Mouse (Mus musculus) lung, embryonic 14.5 days (tissue): ENCODE measurements around the gene Mki67. TPM values are rescaled to one million over a fixed set of nuclear protein-coding genes. Genes with fewer than 3 reads are reported as not detected.

ENCODE experiments used
- ATAC-seq: fragments of 200-750 bp; cut with Nextera tagmentation; 2 replicates; pipeline ENCODE4 v1.8.0; 2017; ENCODE audit warnings: mild to moderate bottlenecking, moderate TSS enrichment, moderate library complexity; ENCODE audit not compliant: insufficient read depth
- DNase-seq: peaks from one replicate; pipeline ENCODE4 v3.0.0-alpha.2; 2015
- H3K27ac ChIP-seq: fragments of 300-500 bp; sonication (generic); 2 replicates; pipeline ENCODE4 v1.5.1; 2014; ENCODE audit warnings: low read depth, mild to moderate bottlenecking, moderate library complexity
- H3K27me3 ChIP-seq: fragments of 300-500 bp; sonication (generic); 2 replicates; pipeline ENCODE4 v1.6.1; 2014; ENCODE audit warnings: low read length, control low read depth; ENCODE audit not compliant: insufficient read depth
- H3K36me3 ChIP-seq: fragments of 300-500 bp; sonication (generic); 2 replicates; pipeline ENCODE4 v1.6.1; 2014; ENCODE audit warnings: control low read depth; ENCODE audit not compliant: insufficient read depth
- H3K4me1 ChIP-seq: fragments of 300-500 bp; sonication (generic); 2 replicates; pipeline ENCODE4 v1.6.1; 2014; ENCODE audit warnings: antibody characterized with exemption, control low read depth; ENCODE audit not compliant: insufficient read depth
- H3K4me2 ChIP-seq: fragments of 300-500 bp; sonication (generic); 2 replicates; pipeline ENCODE4 v1.6.1; 2014; ENCODE audit warnings: mild to moderate bottlenecking
- H3K4me3 ChIP-seq: fragments of 300-500 bp; sonication (generic); 2 replicates; pipeline ENCODE4 v1.5.1; 2014; ENCODE audit warnings: low read depth, low read length
- H3K9ac ChIP-seq: fragments of 300-500 bp; sonication (generic); 2 replicates; pipeline ENCODE4 v1.6.1; 2014
- H3K9me3 ChIP-seq: fragments of 300-500 bp; sonication (generic); 2 replicates; pipeline ENCODE4 v1.6.1; 2016; ENCODE audit warnings: low read depth, low read length, control low read depth
- CTCF ChIP-seq: IDR thresholded peaks from 2 replicates; pipeline ENCODE4 v1.5.1; 2016; ENCODE audit warnings: antibody characterized with exemption, low read depth
- WGBS: fragments of 180-500 bp; shearing (Covaris S2); extraction: QIAGEN DNeasy Blood & Tissue Kit; methylation state at CpG from one replicate; pipeline ENCODE4 v1.1.7; 2014; 5-methylcytosine and 5-hydroxymethylcytosine counted together
- polyA plus RNA-seq: library from polyadenylated mRNA; unstranded; fragments of >200 nt; fragmentation: Nextera tagmentation; extraction: Ambion mirVana; gene quantifications from 2 replicates; pipeline ENCODE4 v1.2.1, GENCODE M21; 2014

Mki67 gene
- 80.7 and 81.1 TPM in 2 replicates for polyA plus RNA-seq

DNA sequence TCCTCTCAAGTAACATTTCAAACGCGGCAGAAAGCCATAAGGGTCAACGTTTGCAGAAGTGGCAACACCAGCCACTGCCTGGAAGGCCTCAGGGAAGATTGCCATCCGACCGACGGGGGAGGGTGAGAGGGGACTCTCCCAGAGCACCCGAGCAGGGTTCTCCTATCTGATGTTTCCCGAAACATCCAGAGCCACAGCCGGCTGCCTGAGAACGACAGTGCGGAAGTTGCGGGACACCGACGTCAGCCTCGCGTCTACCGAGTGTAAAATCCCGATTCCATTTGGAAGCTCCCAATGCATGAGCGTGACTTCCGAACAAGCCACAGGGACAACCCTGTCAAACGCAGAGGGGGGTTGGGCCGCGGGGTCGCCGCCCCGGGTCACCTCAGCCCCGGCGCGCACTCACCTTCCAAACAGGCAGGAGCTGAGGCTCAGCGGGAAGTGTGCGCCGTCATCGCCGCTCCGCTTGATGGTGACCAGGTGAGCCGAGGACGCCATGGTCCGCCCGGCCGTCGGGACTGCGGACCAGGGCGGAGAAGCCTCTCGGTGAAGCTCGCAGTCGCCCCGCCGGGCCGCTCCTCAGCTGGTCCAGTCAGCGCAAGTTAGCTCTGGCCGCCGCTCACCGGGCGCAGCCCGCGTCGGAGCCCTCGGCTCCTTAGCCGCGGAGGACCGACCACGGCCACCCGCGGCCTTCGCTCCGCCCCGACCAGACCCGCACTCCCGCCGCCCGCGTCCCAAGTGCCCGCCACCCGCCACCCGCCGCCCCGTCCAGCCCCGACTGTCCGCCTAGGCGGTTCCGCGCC lies at the start of gene Mki67:
TSS of gene Mki67 (minus strand) at position 720 of the 803 bp plus-strand sequence.
- peak; percentile 61 for DNase-seq
- peak; percentile 35 for ATAC-seq

DNA sequence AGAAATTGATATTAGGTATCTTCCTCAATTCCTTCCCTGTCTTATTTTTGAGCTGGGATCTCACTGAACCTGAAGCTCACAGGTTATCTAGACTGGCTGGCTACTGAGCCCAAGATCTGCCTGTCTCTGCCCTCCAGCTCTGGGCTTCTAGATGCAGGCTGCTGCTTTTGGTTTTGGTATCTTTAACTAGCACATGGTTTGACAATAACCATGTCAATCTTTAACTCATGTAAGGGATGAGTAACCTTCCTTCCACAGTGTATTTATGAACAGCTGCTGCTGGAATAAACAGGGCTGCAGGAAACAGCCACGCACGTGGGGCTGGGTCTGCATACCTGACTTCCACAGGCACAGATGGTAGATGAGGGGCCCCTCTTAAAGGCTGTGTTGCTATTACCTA lies 47.1 kb upstream of the Mki67 start:
- TF ChIP-seq CTCF = no peak
- Histone ChIP-seq H3K27me3 (no peaks in the 10 kb centered on the region), H3K4me2 (no peak overlapping the region), H3K4me3 (no peak overlapping the region), H3K4me1 (no peaks in the 10 kb centered on the region), H3K9ac (no peak overlapping the region), H3K36me3 (no peaks in the 10 kb centered on the region), H3K27ac (no peak overlapping the region), H3K9me3 (no peaks in the 10 kb centered on the region)
- no peak for DNase-seq
- WGBS = 49% methylated on average over 2 of the region's 2 CpGs
- ATAC-seq = no peak

More for the DNA sequence above, at the start of gene Mki67:
- H3K4me1 ChIP-seq = peaks cover 6% of the 10 kb centered on the region; the same call in 1 of the 2 replicates
- no peaks in the 10 kb centered on the region for H3K27me3 ChIP-seq
- H3K9ac ChIP-seq = peak within 1 kb of the TSS; percentile 97
- peak within 1 kb of the TSS; percentile 91 for H3K27ac ChIP-seq
- TF ChIP-seq CTCF = no peak
- peak within 1 kb of the TSS; percentile 83 for H3K4me2 ChIP-seq
- peaks cover 11% of the 10 kb centered on the region for H3K36me3 ChIP-seq
- under 1% methylated on average over 82 of the region's 82 CpGs for WGBS
- no peaks in the 10 kb centered on the region for H3K9me3 ChIP-seq
- H3K4me3 ChIP-seq = peak within 1 kb of the TSS; percentile 94

DNA sequence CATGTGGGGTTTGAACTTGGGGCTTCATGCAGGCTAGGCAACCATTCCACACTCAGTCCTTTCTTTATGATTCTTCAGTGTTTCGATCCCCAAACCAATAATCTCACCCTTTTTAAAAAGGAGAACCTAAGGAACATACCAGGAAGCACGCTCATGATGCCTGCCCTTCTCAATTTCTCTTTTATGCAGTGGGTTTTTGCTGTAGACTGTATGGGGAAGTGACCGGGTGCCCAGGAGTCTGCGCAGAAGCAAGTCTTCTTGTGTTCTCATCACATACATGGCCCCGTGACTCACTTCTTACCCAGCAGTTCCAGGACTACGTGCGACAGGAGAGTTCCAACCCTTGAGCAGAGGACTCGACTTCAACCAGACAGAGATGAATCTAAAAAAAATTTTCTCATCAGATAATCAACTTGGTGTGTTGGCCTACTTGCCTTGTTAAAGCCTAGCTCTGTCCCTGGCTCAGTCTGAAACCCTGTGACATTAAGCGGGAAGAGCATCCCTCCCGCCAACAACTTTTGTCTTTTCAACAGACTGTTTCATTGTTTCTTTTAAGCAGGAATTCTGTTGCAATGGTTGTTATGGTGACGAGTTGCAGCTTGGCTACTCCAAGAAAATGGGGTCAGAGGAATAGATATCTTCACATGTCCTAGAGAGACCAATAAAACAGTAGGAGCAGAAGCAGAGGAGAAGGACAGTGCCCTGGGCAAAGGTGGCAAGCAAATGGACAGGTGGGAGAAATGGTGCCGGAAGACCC lies 42.8 kb upstream of the Mki67 start:
- no peaks in the 10 kb centered on the region for H3K9me3 ChIP-seq
- peak; percentile 37 for DNase-seq
- H3K9ac ChIP-seq = no peak overlapping the region
- H3K4me1 ChIP-seq = no peaks in the 10 kb centered on the region
- no peak overlapping the region for H3K4me3 ChIP-seq
- H3K27me3 ChIP-seq = no peaks in the 10 kb centered on the region
- no peak for TF ChIP-seq CTCF
- H3K4me2 ChIP-seq = no peak overlapping the region
- WGBS = 83% methylated on average over 12 of the region's 12 CpGs
- ATAC-seq = no peak
- H3K27ac ChIP-seq = no peak overlapping the region
- H3K36me3 ChIP-seq = no peaks in the 10 kb centered on the region

DNA sequence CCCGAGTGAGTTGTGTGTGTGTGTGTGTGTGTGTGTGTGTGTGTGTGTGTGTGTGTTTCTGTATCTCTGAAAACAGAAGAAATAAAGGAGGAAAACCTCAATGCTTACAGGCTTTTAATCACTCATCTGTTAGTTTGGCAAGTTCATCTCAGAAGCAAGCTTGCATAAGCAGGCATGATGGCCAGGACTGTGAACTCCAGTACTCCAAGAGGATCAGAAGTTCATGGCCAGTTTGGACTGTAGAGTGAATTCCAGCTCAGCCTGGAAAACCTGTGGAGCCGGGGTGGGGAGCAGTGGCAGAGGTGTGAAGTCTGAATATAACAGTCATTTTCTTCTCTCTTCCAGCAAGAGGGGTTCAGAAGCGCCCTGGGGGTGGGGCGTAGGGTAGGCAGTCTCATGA lies 42.0 kb upstream of the Mki67 start:
- H3K27me3 ChIP-seq = no peaks in the 10 kb centered on the region
- DNase-seq (no peak), ATAC-seq (no peak)
- H3K4me3 ChIP-seq = no peak overlapping the region
- TF ChIP-seq CTCF = no peak
- H3K9ac ChIP-seq = no peak overlapping the region
- H3K27ac ChIP-seq = no peak overlapping the region
- no peaks in the 10 kb centered on the region for H3K4me1 ChIP-seq
- H3K9me3 ChIP-seq = no peaks in the 10 kb centered on the region
- H3K36me3 ChIP-seq = no peaks in the 10 kb centered on the region
- WGBS = 55% methylated on average over 4 of the region's 4 CpGs
- H3K4me2 ChIP-seq = no peak overlapping the region

DNA sequence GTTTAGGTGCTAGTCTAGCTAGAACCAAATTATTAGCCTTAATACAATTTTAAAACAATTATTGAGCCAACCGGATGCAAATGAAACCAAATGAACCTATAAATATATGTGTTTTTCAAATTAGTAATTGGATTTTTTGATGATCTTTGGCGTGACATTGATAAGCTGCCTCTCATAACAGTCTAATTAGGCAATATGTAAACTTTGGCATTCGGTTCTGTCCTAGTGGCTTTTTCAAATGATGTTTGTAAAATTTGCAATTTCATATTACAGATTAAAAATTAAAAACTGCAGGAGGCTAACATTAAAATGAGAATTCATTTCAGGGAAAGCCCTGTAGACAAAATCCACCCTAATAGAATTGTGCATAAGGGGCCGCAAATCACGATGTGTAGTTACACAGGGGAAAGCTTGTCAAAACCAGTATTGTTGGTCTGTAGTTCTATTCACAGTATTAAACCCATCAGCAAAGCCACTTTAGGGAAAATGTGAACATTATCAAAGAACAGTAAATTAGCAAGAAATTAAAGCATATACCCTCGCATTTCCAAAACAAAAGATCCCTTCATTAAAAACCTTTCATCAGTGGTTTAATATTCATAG lies 40.9 kb upstream of the Mki67 start:
- TF ChIP-seq CTCF = no peak
- ATAC-seq (no peak), DNase-seq (no peak)
- no peak overlapping the region for H3K27ac ChIP-seq
- no peaks in the 10 kb centered on the region for H3K36me3 ChIP-seq
- H3K9me3 ChIP-seq = no peaks in the 10 kb centered on the region
- H3K9ac ChIP-seq = no peak overlapping the region
- no peaks in the 10 kb centered on the region for H3K4me1 ChIP-seq
- H3K4me3 ChIP-seq = no peak overlapping the region
- no peak overlapping the region for H3K4me2 ChIP-seq
- WGBS = 84% methylated on average over 6 of the region's 6 CpGs
- H3K27me3 ChIP-seq = no peaks in the 10 kb centered on the region

DNA sequence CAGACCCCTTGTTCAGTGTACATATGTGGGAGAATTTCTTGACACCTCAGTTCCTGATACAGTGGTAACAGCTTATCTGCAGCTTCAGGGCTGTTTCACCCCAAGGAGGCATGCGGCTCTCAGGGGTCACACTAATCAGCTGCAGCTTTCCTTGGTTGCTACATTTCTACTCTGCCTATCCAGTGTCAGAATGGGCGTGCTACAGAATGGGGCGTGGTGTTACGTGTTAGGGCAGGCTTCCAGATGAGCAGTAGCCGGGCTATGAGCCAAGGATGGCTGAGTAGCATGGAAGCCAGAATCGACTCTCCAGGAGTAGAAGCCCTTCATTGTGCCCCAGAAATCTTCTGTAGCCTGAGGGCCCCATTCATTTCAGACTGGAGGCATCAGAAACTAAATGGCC lies 32.8 kb upstream of the Mki67 start:
- Histone ChIP-seq H3K9me3 (no peaks in the 10 kb centered on the region), H3K27me3 (no peaks in the 10 kb centered on the region), H3K4me1 (peaks cover 7% of the 10 kb centered on the region; the same call in 1 of the 2 replicates), H3K4me2 (no peak overlapping the region), H3K4me3 (no peak overlapping the region), H3K27ac (no peak overlapping the region), H3K9ac (no peak overlapping the region), H3K36me3 (no peaks in the 10 kb centered on the region)
- 24% methylated on average over 6 of the region's 6 CpGs for WGBS
- DNase-seq = peak; percentile 95
- no peak for TF ChIP-seq CTCF
- peak; percentile 84 for ATAC-seq

DNA sequence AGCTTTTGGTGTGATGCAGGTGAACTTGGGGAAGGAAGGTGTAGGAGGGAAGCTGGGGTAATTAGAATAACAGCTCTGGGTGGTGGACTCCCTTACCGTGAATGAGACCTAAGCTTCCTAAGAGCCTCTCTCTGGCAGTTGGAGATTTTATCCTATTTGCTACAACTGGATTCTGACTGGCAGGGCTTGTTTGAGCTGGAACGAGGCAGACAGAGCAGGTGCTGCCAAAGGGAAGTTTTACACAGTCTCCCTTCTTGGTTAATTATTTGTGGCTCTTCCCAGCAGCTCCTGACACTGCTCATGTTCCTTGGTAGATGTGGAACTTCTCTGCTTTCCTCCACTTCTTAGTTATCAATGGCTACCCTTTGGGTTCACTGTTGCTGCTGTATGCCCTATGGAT lies 30.9 kb upstream of the Mki67 start:
- 47% methylated on average over 2 of the region's 2 CpGs for WGBS
- Histone ChIP-seq H3K27me3 (no peaks in the 10 kb centered on the region), H3K36me3 (no peaks in the 10 kb centered on the region), H3K9ac (no peak overlapping the region), H3K4me3 (no peak overlapping the region), H3K4me1 (peaks cover 7% of the 10 kb centered on the region; the same call in 1 of the 2 replicates), H3K9me3 (no peaks in the 10 kb centered on the region), H3K27ac (0 out of 2 replicates have a peak overlapping the region, but pooled peaks have one; percentile 16), H3K4me2 (no peak overlapping the region)
- no peak for DNase-seq
- ATAC-seq = no peak
- no peak for TF ChIP-seq CTCF
